ENCODE assay signal across 10 mouse cellular contexts in genomic region chr2:71191391-71192194, GRCm38 (mm10). TPM values are rescaled to one million over a fixed set of nuclear protein-coding genes. Genes with fewer than 3 reads are reported as not detected.
DNase-seq lines count a peak whose midpoint lies in the region; ATAC-seq and TF ChIP-seq lines count a peak whose summit lies in the region.
"Had no signal": no experiment of that assay in that cellular context is flagged by ENCODE, and none has a peak within 500 bp of the region (broad histone marks: within the 10 kb centered on the region; RNA-seq: fewer than 3 reads in every experiment).

No protein-coding gene starts in this region.

- no peaks in the 10 kb centered on the region for H3K27me3 ChIP-seq in heart, embryonic 12.5 days (replicated peaks)
- H3K27me3 ChIP-seq in stomach, embryonic 15.5 days (replicated peaks), result no peaks in the 10 kb centered on the region
- H3K27me3 ChIP-seq in stomach, postnatal 0 days (ENCODE audit: control insufficient read depth, insufficient read depth, low read length), result no peaks in the 10 kb centered on the region
- H3K27me3 ChIP-seq in limb, embryonic 14.5 days (ENCODE audit: control insufficient read depth, insufficient read depth, low read length), result no peaks in the 10 kb centered on the region; the same call in 1 of the 2 replicates

- 29% methylated on average over 16 of the region's 16 CpGs for WGBS in heart, embryonic 12.5 days
- 29% methylated on average over 16 of the region's 16 CpGs for WGBS in stomach, embryonic 15.5 days
- WGBS in stomach, postnatal 0 days, result 26% methylated on average over 16 of the region's 16 CpGs
- WGBS in limb, embryonic 14.5 days, result 19% methylated on average over 16 of the region's 16 CpGs

- no peak for TF ChIP-seq CTCF in stomach, postnatal 0 days (IDR thresholded peaks at IDR 0.05; ENCODE audit: low read depth)

- intact Hi-C loops in heart, postnatal 36 days (cut with DNase I), result no loop called here

- H3K9me3 ChIP-seq in heart, embryonic 12.5 days (replicated peaks), result no peaks in the 10 kb centered on the region
- no peaks in the 10 kb centered on the region for H3K9me3 ChIP-seq in stomach, embryonic 15.5 days
- H3K9me3 ChIP-seq in stomach, postnatal 0 days (ENCODE audit: control insufficient read depth, low read length), result no peaks in the 10 kb centered on the region
- H3K9me3 ChIP-seq in limb, embryonic 14.5 days (ENCODE audit: control insufficient read depth, low read length), result no peaks in the 10 kb centered on the region

- TF ChIP-seq EP300 in stomach, postnatal 0 days (optimal IDR thresholded peaks at IDR 0.05), result no peak

- H3K27ac ChIP-seq in heart, embryonic 12.5 days (ENCODE audit: poor library complexity, severe bottlenecking), result no peak overlapping the region
- H3K27ac ChIP-seq in stomach, embryonic 15.5 days, result no peak overlapping the region
- H3K27ac ChIP-seq in stomach, postnatal 0 days (replicated peaks), result no peak overlapping the region
- no peak overlapping the region for H3K27ac ChIP-seq in limb, embryonic 14.5 days (replicated peaks; ENCODE audit: low read depth, low read length)

- H3K4me2 ChIP-seq in heart, embryonic 12.5 days, result peak overlapping the region; percentile 41
- H3K4me2 ChIP-seq in stomach, embryonic 15.5 days, result 0 out of 2 replicates have a peak overlapping the region, but pooled peaks have one; percentile 6
- H3K4me2 ChIP-seq in stomach, postnatal 0 days (replicated peaks; ENCODE audit: low read depth), result no peak overlapping the region
- peak overlapping the region; percentile 36 for H3K4me2 ChIP-seq in limb, embryonic 14.5 days (replicated peaks; ENCODE audit: low read depth, low read length, severe bottlenecking)

- no peak for ATAC-seq in heart, embryonic 12.5 days (ENCODE audit: insufficient number of reproducible peaks, low FRiP score)
- no peak for ATAC-seq in stomach, embryonic 15.5 days (ENCODE audit: insufficient read depth, low FRiP score, low read depth)
- no peak for ATAC-seq in stomach, postnatal 0 days (ENCODE audit: low FRiP score, low TSS enrichment)
- no peak for ATAC-seq in limb, embryonic 14.5 days (ENCODE audit: low FRiP score, low read depth)
- no peak for ATAC-seq in frontal cortex, adult (ENCODE audit: low TSS enrichment)
- ATAC-seq: lung, postnatal 0 days had no signal

- H3K9ac ChIP-seq in heart, embryonic 12.5 days, result no peak overlapping the region
- no peak overlapping the region for H3K9ac ChIP-seq in stomach, embryonic 15.5 days
- no peak overlapping the region for H3K9ac ChIP-seq in stomach, postnatal 0 days (ENCODE audit: low read length)
- H3K9ac ChIP-seq in limb, embryonic 14.5 days (ENCODE audit: low read depth, low read length, severe bottlenecking), result no peak overlapping the region

- 0 out of 2 replicates have a peak overlapping the region, but pooled peaks have one; percentile 2 for H3K4me3 ChIP-seq in heart, embryonic 12.5 days
- H3K4me3 ChIP-seq in stomach, embryonic 15.5 days (replicated peaks), result no peak overlapping the region
- H3K4me3 ChIP-seq in stomach, postnatal 0 days (ENCODE audit: low read depth, low read length), result no peak overlapping the region
- H3K4me3 ChIP-seq in limb, embryonic 14.5 days (replicated peaks; ENCODE audit: low read length), result 0 out of 2 replicates have a peak overlapping the region, but pooled peaks have one; percentile 11

- no peak for TF ChIP-seq POLR2A in limb, embryonic 14.5 days (IDR thresholded peaks at IDR 0.05; ENCODE audit: borderline replicate concordance, extremely low read depth, insufficient read depth, insufficient read length)

- no peak for DNase-seq in heart, postnatal 36 days
- no peak for DNase-seq in stomach, postnatal 0 days (ENCODE audit: low spot score)
- DNase-seq in limb, embryonic 14.5 days (ENCODE audit: low spot score), result no peak
- DNase-seq in adrenal gland, adult 2 months, result no peak
- no peak for DNase-seq in cerebellum, adult 9-11 months
- DNase-seq: layer of hippocampus, adult 9-11 months had no signal

- H3K36me3 ChIP-seq in heart, embryonic 12.5 days, result no peaks in the 10 kb centered on the region
- no peaks in the 10 kb centered on the region for H3K36me3 ChIP-seq in stomach, embryonic 15.5 days
- H3K36me3 ChIP-seq in stomach, postnatal 0 days (ENCODE audit: control insufficient read depth, insufficient read depth, low read length), result no peaks in the 10 kb centered on the region
- no peaks in the 10 kb centered on the region for H3K36me3 ChIP-seq in limb, embryonic 14.5 days (ENCODE audit: control insufficient read depth, insufficient read depth, low read length)

- H3K4me1 ChIP-seq in heart, embryonic 12.5 days (replicated peaks), result peaks cover 18% of the 10 kb centered on the region
- H3K4me1 ChIP-seq in stomach, embryonic 15.5 days, result no peaks in the 10 kb centered on the region
- H3K4me1 ChIP-seq in stomach, postnatal 0 days (replicated peaks; ENCODE audit: control insufficient read depth, insufficient read depth), result no peaks in the 10 kb centered on the region
- peaks cover 13% of the 10 kb centered on the region for H3K4me1 ChIP-seq in limb, embryonic 14.5 days (ENCODE audit: control insufficient read depth, insufficient read depth, low read length)

RNA-seq across cellular contexts. Expression of gene Dync1i2, which starts 19.9 kb away (rescaled TPM):
- 82.0 and 82.4 TPM in 2 replicates for polyA plus RNA-seq in heart, embryonic 12.5 days (2016; fragmentation: Nextera tagmentation; extraction: Ambion mirVana)
- total RNA-seq in heart, postnatal 36 days (2021), result 10 to 100 TPM; 61.6 to 62.5 TPM
- 78.1 and 80.5 TPM in 2 replicates for polyA plus RNA-seq in stomach, embryonic 15.5 days (2015; fragmentation: Nextera tagmentation; extraction: Ambion mirVana)
- 55.5 and 59.2 TPM in 2 replicates for polyA plus RNA-seq in stomach, postnatal 0 days (2015; fragmentation: Nextera tagmentation; extraction: Ambion mirVana)
- 82.5 and 95.0 TPM in 2 replicates for polyA plus RNA-seq in limb, embryonic 14.5 days (2012; rRNA removed)
- polyA plus RNA-seq in limb, embryonic 14.5 days (2014; fragmentation: Nextera tagmentation; extraction: Ambion mirVana), result 94.7 and 108 TPM in 2 replicates
- 100 to 1,000 TPM in 1 of 2 experiments, 10 to 100 TPM in 1; 93.0 to 102 TPM for total RNA-seq in adrenal gland, adult 2 months (2021)
- 3.1 and 4.8 TPM in 2 replicates for polyA plus RNA-seq in adrenal gland, adult 2 months (2012; rRNA removed)

Comparison
In these comparisons a context has a peak if more than half of its experiments do, and no peak if none do; other contexts are left out.
1. H3K4me3 ChIP-seq: peak in heart, embryonic 12.5 days (single experiment) and limb, embryonic 14.5 days (single experiment); none in stomach, embryonic 15.5 days (single experiment) and stomach, postnatal 0 days (single experiment).